Mouse (Mus musculus) embryonic facial prominence, embryonic 14.5 days (tissue): ENCODE measurements around the gene Acat3. TPM values are rescaled to one million over a fixed set of nuclear protein-coding genes. Genes with fewer than 3 reads are reported as not detected.
A peak's percentile ranks its signal among the peaks of the same experiment; 100 is the strongest.

Experiments used
- ATAC-seq: fragments of 200-750 bp; cut with Nextera tagmentation; 2 replicates; pipeline ENCODE4 v1.8.0; 2017; ENCODE audit warnings: low read depth, moderate number of reproducible peaks, moderate TSS enrichment
- DNase-seq: peaks from one replicate; pipeline ENCODE4 v3.0.0-alpha.2; 2015; ENCODE audit warnings: low spot score
- H3K27ac ChIP-seq: fragments of 300-500 bp; sonication (generic); replicated peaks from 2 replicates; pipeline ENCODE4 v1.5.1; 2014; ENCODE audit warnings: low read depth, mild to moderate bottlenecking, low read length, moderate library complexity
- H3K27me3 ChIP-seq: fragments of 300-500 bp; sonication (generic); replicated peaks from 2 replicates; pipeline ENCODE4 v1.6.1; 2014; ENCODE audit warnings: low read length; ENCODE audit not compliant: control insufficient read depth, insufficient read depth
- H3K36me3 ChIP-seq: fragments of 300-500 bp; sonication (generic); 2 replicates; pipeline ENCODE4 v1.6.1; 2014; ENCODE audit warnings: low read length, mixed read lengths; ENCODE audit not compliant: control insufficient read depth, insufficient read depth
- H3K4me1 ChIP-seq: fragments of 300-500 bp; sonication (generic); 2 replicates; pipeline ENCODE4 v1.6.1; 2014; ENCODE audit warnings: antibody characterized with exemption, low read length; ENCODE audit not compliant: control insufficient read depth, insufficient read depth
- H3K4me2 ChIP-seq: fragments of 300-500 bp; sonication (generic); 2 replicates; pipeline ENCODE4 v1.6.1; 2014; ENCODE audit warnings: low read depth, mild to moderate bottlenecking, low read length, moderate library complexity, mixed read lengths
- H3K4me3 ChIP-seq: fragments of 300-500 bp; sonication (generic); 2 replicates; pipeline ENCODE4 v1.5.1; 2014; ENCODE audit warnings: low read depth, mild to moderate bottlenecking, low read length
- H3K9ac ChIP-seq: fragments of 300-500 bp; sonication (generic); 2 replicates; pipeline ENCODE4 v1.6.1; 2014; ENCODE audit warnings: low read depth, mild to moderate bottlenecking, low read length, moderate library complexity, mixed read lengths
- H3K9me3 ChIP-seq: fragments of 300-500 bp; sonication (generic); 2 replicates; pipeline ENCODE4 v1.6.1; 2016; ENCODE audit warnings: low read length; ENCODE audit not compliant: control insufficient read depth
- WGBS: fragments of 180-500 bp; shearing (Covaris S2); extraction: QIAGEN DNeasy Blood & Tissue Kit; methylation state at CpG from one replicate; pipeline ENCODE4 v1.1.7; 2014; 5-methylcytosine and 5-hydroxymethylcytosine counted together
- polyA plus RNA-seq: library from polyadenylated mRNA; unstranded; fragments of >200 nt; fragmentation: Nextera tagmentation; extraction: Ambion mirVana; gene quantifications from 2 replicates; pipeline ENCODE4 v1.2.1, GENCODE M21; 2014

Acat3 gene
- polyA plus RNA-seq, 1 experiment from 2014 or later: 0.88 TPM

DNA sequence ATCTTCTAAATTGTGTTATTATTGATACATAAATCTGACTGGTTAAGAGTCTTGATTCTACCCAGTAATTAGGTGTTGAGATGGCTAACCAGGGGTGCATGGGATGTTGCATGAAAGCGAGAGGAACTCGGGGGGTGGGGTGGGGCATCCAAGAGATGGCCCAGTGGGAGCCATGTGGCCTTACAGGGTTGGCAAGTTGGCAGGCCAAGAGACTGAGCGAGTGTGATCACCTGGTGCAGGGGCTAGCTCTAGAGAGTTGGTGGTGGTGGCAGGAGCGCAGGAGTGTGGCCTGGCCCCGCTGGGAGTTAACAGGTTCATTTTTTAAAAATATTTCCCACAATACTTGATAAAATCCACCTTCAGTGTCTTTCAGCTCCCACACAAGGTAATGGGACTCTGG, 42.7 kb downstream of the Acat3 start:
- no peak overlapping the region for H3K9ac ChIP-seq
- H3K9me3 ChIP-seq: no peaks in the 10 kb centered on the region
- no peak for ATAC-seq
- H3K27me3 ChIP-seq: no peaks in the 10 kb centered on the region
- no peak overlapping the region; the same call in 1 of the 2 replicates for H3K27ac ChIP-seq
- 84% methylated on average over 5 of the region's 5 CpGs for WGBS
- no peak overlapping the region for H3K4me3 ChIP-seq
- DNase-seq: no peak
- no peak overlapping the region for H3K4me2 ChIP-seq
- peaks cover 18% of the 10 kb centered on the region; the same call in 1 of the 2 replicates for H3K36me3 ChIP-seq
- H3K4me1 ChIP-seq: no peaks in the 10 kb centered on the region

DNA sequence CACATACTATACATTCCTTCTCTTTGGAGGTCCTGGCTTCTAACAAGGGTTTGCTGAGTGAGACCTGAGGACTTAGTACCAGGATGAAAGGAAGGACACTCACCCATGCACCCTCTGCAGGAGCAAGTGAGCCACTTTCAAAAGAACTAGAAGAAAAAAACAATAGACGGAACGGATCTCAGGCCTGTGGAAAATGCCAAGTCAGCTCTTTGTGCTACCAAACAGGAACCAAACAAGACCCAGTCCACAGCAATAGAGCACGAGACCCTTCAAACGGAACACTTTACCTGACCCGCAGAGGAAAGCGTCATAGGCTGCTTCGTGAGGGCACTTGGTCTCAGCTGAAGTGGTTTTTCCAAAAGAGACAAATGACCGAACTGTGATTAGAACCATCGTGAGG, 48.4 kb downstream of the Acat3 start:
- H3K36me3 ChIP-seq: peaks cover 6% of the 10 kb centered on the region; the same call in 1 of the 2 replicates
- no peak overlapping the region for H3K9ac ChIP-seq
- no peak overlapping the region for H3K27ac ChIP-seq
- H3K4me1 ChIP-seq: peaks cover 1% of the 10 kb centered on the region; the same call in 1 of the 2 replicates
- H3K27me3 ChIP-seq: no peaks in the 10 kb centered on the region
- no peak for ATAC-seq
- H3K4me2 ChIP-seq: no peak overlapping the region
- 96% methylated on average over 9 of the region's 9 CpGs for WGBS
- H3K9me3 ChIP-seq: no peaks in the 10 kb centered on the region
- H3K4me3 ChIP-seq: no peak overlapping the region
- no peak for DNase-seq

DNA sequence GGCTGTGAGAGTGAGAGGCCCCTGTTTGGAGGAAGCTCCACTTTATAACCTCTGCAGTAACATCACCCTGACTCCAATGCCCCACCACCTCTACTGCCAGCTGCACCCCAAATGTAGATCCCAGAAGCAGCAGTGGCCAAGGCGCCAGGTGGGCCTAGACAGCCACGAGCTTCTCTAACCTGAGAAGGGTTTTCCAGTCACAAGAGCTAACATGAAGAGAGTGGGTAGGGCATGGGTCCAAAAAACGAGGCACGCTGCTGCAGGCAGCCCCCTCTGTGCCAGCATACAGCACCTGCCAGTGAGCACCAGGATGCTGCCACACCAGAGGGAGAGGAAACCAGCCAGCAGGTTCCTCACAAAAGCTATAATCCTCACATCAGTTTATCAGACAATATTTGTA, 49.3 kb downstream of the Acat3 start:
- no peak for DNase-seq
- no peak for ATAC-seq
- Histone ChIP-seq H3K27ac (no peak overlapping the region), H3K4me2 (no peak overlapping the region), H3K36me3 (peaks cover 4% of the 10 kb centered on the region; the same call in 1 of the 2 replicates), H3K4me1 (peaks cover 6% of the 10 kb centered on the region; the same call in 1 of the 2 replicates), H3K9me3 (no peaks in the 10 kb centered on the region), H3K27me3 (no peaks in the 10 kb centered on the region), H3K9ac (no peak overlapping the region), H3K4me3 (no peak overlapping the region)
- WGBS: 84% methylated on average over 4 of the region's 4 CpGs

DNA sequence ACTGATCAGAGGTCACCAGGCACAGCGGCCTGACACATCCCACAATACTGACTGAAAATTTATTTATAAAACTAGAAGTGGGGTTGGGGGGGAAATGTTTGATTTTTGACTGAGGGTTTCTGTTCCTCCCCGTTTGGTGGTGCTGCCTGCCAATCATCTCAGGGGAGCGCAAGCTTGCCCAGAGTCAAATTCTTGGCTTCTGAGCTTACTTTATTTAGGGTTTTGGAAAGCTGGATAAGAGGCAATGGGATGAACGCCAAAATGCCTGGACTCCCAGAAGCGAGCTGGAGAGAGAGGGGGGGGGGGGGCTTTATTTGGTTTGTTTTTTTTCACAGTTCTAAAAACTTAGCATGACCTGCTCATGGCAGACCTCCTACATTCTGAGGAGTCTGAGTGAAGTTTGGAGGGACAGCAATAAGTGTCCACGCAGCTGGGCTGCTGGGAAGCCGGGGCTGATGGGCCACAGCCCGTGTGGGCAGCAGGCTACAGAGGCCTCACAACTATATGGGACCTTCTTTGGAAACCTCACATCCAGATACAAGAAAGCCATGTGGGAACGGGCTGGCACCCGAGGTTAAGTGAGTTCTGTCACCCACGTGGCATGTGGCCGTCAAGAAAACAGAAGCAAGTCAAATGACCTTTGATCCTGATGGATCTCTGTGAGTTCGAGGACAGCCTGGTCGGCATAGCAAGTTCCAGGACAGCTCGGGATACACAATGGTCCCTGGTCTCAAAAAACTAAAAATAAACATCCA, 53.2 kb downstream of the Acat3 start:
- H3K9me3 ChIP-seq: no peaks in the 10 kb centered on the region
- 61% methylated on average over 15 of the region's 15 CpGs for WGBS
- H3K4me1 ChIP-seq: peaks cover 6% of the 10 kb centered on the region; the same call in 1 of the 2 replicates
- H3K27me3 ChIP-seq: no peaks in the 10 kb centered on the region
- no peak overlapping the region for H3K9ac ChIP-seq
- H3K4me3 ChIP-seq: no peak overlapping the region
- ATAC-seq (0 out of 2 replicates have a peak, but pooled peaks have one; percentile 19), DNase-seq (peak; percentile 87)
- H3K27ac ChIP-seq: peak overlapping the region; percentile 2; the same call in 1 of the 2 replicates
- H3K4me2 ChIP-seq: no peak overlapping the region
- H3K36me3 ChIP-seq: no peaks in the 10 kb centered on the region; the same call in 1 of the 2 replicates

DNA sequence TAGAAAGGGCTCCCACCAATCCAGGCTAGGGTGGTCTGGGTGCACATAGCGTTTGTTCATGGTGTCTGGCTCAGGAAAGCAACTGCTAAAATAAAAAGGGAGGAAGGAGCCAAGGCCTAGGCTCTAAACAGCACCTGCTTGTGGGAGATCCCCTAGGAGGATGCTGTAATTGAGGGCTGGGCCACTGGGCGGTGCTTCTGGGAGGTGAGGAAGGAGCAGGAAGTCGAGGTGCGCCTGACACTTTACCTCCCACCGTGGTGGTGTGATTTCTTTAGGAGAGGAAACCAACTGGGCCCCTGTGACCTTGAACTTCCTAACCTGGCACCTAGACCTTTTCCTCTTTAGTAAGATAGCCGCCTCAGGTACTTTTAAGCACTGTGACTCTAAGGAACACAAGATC, 53.8 kb downstream of the Acat3 start:
- H3K27ac ChIP-seq: no peak overlapping the region; the same call in 1 of the 2 replicates
- no peaks in the 10 kb centered on the region for H3K27me3 ChIP-seq
- no peak overlapping the region for H3K9ac ChIP-seq
- no peak for DNase-seq
- peaks cover 6% of the 10 kb centered on the region; the same call in 1 of the 2 replicates for H3K4me1 ChIP-seq
- 29% methylated on average over 6 of the region's 6 CpGs for WGBS
- no peak overlapping the region for H3K4me3 ChIP-seq
- ATAC-seq: no peak
- H3K4me2 ChIP-seq: no peak overlapping the region
- no peaks in the 10 kb centered on the region for H3K9me3 ChIP-seq
- H3K36me3 ChIP-seq: no peaks in the 10 kb centered on the region; the same call in 1 of the 2 replicates

DNA sequence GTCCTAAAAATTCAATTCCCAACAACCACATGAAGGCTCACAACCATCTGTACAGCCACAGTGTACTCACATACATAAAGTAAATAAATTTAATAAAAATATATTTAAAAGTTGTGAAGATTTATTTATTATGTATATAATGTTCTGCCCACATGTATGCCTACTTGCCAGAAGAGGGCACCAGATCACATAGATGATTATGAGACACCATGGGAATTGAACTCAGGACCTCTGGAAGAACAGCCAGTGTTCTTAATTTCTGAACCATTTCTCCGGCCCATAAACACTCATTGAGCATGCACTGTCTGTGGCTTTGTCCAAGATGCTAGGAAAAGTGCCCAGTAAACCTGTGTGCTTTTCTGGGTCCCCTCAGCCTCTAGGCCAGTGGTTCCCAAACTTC, 59.2 kb downstream of the Acat3 start:
- Histone ChIP-seq H3K36me3 (no peaks in the 10 kb centered on the region), H3K9me3 (no peaks in the 10 kb centered on the region), H3K9ac (no peak overlapping the region), H3K27ac (no peak overlapping the region), H3K4me3 (no peak overlapping the region), H3K4me2 (no peak overlapping the region), H3K4me1 (no peaks in the 10 kb centered on the region), H3K27me3 (no peaks in the 10 kb centered on the region)
- ATAC-seq (no peak), DNase-seq (no peak)
- WGBS: 90% methylated on average over 1 of the region's 1 CpGs

DNA sequence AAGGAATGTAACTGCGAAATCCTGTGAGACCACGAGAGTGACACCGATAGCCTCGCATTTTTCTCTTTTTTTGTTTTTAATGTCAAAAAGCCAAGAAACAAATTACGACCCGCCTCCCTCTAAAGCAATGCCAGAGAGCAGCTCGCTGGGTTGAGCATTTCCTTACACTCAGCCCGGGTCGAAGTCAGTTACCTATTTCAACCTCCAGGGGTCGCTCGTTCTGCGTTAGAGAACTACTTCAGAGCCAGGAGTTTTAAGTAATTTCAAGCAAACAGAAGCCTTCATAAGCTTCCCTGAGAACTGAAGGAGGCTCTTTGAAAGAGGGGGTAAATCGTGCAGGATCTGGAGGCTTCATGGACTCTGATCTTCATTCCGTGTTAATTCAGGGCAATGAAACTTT, 60.2 kb downstream of the Acat3 start:
- H3K27ac ChIP-seq: no peak overlapping the region
- H3K27me3 ChIP-seq: no peaks in the 10 kb centered on the region
- ATAC-seq (peak; percentile 85), DNase-seq (peak; percentile 93)
- H3K4me1 ChIP-seq: no peaks in the 10 kb centered on the region
- H3K9me3 ChIP-seq: no peaks in the 10 kb centered on the region
- no peaks in the 10 kb centered on the region for H3K36me3 ChIP-seq
- H3K4me2 ChIP-seq: peak overlapping the region; percentile 44
- H3K9ac ChIP-seq: no peak overlapping the region
- 0 out of 2 replicates have a peak overlapping the region, but pooled peaks have one; percentile 4 for H3K4me3 ChIP-seq
- 1% methylated on average over 14 of the region's 14 CpGs for WGBS

DNA sequence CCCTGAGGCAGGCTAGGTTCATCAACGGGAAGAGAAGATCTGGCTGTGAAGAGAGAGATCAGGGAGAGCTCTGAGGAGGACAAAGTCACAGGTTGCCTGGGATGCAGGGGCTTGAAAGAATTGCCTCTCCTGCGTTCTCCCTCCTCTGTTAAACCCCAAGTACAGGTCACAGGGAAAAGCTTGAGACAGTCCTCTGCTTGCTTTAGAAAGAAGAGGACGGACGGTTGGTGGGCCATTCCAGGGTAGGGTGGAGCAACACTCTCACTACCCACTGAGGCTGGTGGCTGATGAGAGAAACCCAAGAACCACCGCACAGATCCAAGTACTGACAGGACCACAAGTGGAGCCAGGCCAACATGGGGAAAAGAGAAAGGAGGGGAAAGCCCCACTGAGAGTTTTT, 64.7 kb downstream of the Acat3 start, which contains the start of gene Mrgprh:
Mrgprh (plus strand) TSS at position 301 of the 400 bp plus-strand sequence.
- Histone ChIP-seq H3K4me2 (no peak within 1 kb of the TSS), H3K4me3 (no peak within 1 kb of the TSS), H3K27ac (no peak within 1 kb of the TSS; the same call in 1 of the 2 replicates), H3K4me1 (peaks cover 16% of the 10 kb centered on the region; the same call in 1 of the 2 replicates), H3K36me3 (no peaks in the 10 kb centered on the region), H3K9me3 (no peaks in the 10 kb centered on the region), H3K9ac (no peak within 1 kb of the TSS), H3K27me3 (no peaks in the 10 kb centered on the region)
- 67% methylated on average over 5 of the region's 5 CpGs for WGBS
- ATAC-seq: no peak
- no peak for DNase-seq
